Mouse (Mus musculus): ENCODE results near the gene Prkce.
"Not testable (repeated sequence)": the region's sequence is repeated elsewhere in the genome, so short reads cannot be mapped to it uniquely, and the experiment has no call there.

Gene Prkce

DNA sequence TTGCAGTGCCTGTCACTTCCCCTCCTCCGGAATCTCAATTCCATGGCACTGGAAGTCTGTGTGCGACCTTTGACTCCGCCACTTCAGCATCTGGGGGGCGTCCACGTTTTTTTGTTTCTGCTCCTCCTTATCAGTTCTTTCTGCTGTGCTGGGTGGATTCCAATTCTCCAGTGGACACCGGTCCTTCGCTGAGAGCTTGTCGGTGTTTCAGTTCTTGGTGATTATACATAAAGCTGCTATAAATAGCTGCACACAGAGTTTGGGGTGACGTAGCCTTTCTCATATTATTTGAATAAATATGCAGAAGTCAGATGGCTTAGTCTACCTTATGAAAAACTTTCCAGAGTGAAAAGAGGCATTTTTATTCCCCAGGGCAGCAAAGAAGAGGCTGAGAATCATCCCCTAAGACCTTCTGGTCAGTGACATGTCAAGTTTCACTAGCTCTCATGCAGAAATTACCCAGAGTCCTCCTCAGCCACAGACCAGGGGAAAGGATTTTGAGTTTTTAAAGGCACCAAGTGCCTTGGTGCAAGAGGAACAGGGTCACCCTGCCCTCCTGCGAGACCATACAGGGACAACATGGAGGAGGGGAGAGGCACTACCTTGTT is 299.8 kb downstream of the Prkce start:
- in situ Hi-C loops (cut with MseI, MboI) = no loop called here

DNA sequence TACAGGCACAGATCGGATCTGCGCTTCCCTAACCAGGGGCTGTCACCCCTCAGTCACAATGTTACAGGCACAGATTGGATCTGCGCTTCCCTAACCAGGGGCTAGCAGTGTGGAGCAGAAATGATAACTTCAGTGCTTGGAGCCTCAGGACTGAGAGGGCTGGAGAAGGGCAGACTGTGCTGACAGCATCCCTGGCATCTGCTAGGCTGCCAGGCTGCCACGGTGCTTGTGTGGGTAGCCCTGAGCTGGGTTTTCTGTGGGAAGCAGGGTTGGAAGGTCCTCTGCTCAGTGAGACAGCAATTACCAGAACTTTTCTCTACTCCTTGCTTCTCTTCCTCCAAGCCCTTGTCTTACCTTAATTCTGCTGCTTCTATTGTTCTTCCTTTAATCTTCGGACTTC is 300.4 kb downstream of the Prkce start:
- in situ Hi-C loops (cut with MseI, MboI) = no loop called here

DNA sequence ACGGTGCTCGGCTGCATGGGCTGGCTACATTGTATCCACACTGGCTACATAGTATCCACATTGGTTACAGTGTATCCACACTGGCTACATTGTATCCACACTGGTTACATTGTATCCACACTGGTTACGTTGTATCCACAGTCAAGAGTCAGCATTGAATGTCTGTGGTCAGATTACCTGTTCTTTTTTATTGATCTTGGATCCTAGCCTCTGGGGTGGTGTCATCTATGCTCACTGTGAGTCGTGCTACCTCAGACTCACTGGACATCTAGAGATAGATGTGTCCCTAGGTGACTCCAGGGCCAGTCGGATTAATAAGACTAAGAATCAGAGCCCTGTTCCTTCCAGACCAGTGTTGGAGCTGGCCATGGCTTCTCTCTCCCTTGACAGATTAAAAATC is 302.6 kb downstream of the Prkce start:
- in situ Hi-C loops (cut with MseI, MboI) = no loop called here

DNA sequence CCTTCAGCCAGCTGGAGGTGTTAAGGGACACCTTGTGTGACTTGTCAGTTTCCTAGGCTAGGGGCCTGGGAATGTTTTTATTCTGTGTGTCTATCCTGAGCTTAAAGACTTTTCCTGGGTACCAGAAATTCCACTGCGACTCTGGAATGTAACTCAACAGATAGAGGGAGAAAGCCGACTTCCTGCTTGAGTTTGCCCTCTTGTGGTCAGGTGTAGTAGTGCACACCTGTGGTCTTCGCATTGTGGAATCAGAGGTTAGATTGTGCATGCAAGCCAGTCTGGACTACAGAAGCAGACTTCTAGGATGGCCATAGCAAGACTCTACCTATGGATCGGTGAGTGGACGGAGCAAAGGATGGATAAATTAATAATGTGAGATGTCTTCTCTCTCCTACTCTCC is 304.1 kb downstream of the Prkce start:
- in situ Hi-C loops (cut with MseI, MboI) = no loop called here

DNA sequence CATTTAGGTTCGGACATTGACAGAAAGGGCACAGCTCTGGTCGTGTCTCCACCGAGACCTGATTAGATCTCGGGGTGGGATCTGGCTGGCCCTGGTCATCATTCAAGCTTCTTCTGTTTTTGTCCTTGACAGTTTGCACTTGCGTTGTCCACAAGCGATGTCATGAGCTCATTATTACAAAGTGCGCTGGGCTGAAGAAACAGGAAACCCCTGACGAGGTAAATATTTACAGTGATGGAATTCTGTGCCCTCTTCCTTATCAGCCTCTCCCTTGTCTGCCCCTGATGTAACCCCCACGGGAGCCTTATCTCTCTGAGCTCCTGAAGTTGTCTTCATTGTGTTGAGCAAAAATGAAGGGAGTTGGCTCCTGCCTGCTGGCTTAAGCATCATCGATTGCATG is 309.1 kb downstream of the Prkce start:
- in situ Hi-C loops (cut with MseI, MboI) = no loop called here

DNA sequence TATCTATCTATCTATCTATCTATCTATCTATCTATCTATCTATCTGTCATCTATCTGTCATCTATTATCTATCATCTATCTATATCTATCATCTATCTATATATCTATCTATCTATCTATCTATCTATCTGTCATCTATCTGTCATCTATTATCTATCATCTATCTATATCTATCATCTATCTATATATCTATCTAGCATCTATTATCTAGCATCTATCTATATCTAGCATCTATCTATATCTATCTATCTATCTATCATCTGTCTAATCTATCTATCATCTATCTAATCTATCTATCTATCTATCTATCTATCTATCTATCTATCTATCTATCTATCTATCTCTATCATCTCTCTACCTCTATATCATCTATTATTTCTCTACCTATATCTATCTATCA is 309.8 kb downstream of the Prkce start:
- in situ Hi-C loops (cut with MseI, MboI) = not testable (repeated sequence)

DNA sequence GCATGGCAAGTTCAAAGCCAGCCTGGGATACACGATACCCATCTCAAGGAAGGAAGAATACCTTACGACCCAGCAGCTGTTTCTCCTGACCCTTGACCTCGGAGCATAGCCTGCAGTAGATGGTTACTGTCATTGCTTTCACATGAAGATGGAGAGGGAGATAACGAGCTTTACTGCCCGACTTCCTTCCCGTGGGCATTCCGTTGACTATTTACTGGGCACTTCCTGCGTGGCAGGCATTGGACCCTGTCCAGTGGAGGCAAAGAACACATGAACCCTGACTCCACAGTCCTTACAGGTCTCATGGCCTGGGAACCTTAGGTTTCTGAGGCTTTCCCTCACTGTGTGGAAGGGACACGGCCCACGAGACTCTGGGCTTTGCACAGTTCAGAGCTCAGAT is 311.8 kb downstream of the Prkce start:
- in situ Hi-C loops (cut with MseI, MboI) = no loop called here

DNA sequence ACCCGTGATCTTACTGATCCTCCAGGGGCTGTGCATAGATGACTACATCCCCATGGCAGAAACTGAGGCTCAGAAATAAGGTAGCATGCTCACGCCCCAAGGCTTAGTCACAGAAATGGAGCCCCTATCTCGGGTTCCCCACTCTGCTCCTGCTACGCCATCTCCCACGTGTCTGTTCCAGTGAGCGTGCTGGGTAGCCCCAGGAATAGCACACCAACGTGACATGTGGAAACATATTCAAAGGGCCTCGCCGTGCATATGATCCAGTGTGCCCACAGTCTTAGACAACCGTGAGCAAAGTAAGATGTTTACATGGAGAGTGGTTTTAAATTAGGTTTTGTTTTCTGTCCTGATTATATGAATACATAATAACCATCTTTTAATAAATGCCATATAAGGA is 315.1 kb downstream of the Prkce start:
- in situ Hi-C loops (cut with MseI, MboI) = loop anchor here in 1 of 2 experiments (10.0 kb wide), 1 partner anchor 422 kb away; no protein-coding TSS in a partner anchor

DNA sequence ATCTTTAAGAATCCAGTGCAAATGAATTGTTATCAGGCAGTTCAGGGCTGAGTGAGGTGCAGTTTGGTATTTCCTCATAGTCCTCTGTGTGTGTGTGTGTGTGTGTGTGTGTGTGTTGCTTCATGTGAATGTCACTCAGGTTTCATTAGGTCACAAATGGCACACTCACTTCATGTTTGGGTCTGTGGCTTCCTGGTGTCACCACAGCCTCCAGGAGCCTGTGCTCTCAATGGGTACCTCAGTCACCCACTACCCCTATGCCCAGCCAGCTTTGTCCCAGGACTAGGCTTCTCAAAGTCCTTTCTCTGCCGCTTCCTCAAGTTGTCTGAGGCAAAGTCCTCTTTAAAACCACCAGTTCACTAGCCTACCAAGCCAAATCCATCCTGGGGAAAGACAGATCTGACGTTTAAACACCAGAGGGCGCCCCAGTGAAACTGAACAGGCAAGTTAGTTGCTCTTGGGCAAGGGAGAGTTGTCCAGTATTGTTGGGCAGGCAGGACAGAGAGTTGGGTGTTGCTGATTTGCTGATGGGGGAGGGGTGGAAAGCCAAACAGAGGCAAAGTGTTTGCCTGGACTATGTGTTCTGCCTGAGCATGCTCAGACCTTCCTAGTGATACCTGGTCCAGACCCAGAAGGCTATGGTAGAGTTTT is 316.6 kb downstream of the Prkce start:
- in situ Hi-C loops (cut with MseI, MboI) = loop anchor here in 1 of 2 experiments (10.0 kb wide), 1 partner anchor 421 kb away; no protein-coding TSS in a partner anchor

DNA sequence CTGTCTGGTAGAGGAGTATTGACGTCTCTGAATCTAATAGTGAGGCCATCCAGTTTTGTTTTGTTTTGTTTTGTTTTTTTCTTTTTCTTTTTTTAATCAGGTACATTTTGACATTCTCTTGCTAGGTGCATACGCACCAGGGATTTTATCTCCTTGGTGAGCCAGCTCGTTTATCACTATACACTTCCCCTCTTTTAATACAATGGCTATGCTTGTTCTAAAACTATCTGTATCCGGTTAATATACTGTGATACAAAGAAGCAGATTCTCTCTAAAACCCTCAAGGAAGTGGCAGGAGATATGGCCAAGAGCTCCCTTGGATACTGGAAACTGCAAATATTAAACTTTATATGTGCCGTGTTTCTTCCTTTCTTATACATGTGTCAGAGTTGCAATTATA is 319.1 kb downstream of the Prkce start:
- in situ Hi-C loops (cut with MseI, MboI) = loop anchor here in 1 of 2 experiments (10.0 kb wide), 1 partner anchor 418 kb away; no protein-coding TSS in a partner anchor

DNA sequence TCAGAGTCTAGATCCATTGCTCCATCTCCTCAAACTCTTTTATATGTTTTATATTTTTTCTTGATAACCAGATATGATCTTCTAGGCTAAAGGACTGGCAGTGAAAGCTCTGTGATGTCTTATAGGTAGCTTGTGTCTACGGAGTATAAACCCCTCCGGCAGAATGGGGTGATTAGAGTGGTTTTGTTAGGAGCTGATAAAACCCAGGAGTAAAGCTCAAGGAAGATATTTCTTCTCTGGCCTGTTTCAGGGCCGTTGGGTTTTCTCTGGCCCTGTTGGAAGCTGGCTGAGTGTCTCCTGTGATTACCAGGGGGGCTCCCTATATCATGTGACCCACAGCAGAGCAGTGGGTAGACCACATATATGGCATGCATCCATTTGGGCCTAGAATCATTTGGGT is 319.9 kb downstream of the Prkce start:
- in situ Hi-C loops (cut with MseI, MboI) = loop anchor here in 1 of 2 experiments (10.0 kb wide), 1 partner anchor 417 kb away; no protein-coding TSS in a partner anchor

DNA sequence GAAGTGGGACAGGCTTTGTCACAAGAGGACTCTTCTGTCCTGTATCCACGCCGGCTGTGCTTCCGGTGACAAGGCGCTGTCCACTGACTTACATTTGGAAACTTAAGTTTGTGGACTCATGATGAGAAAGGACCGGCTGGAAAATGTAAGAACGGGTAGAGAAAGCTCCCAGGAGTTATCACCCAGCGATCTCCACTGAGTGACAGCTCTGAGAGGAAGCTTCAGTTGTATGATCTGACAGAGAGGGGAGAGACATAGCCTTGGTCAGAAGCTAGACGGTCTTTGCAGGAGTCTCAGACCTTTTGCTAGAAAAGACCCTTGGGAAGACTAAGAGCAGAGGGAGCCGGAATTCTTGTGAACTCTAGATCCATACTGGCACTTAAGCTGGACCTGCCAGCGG is 322.2 kb downstream of the Prkce start:
- in situ Hi-C loops (cut with MseI, MboI) = loop anchor here (10.0 kb wide), 1 partner anchor 415 kb away; no protein-coding TSS in a partner anchor

DNA sequence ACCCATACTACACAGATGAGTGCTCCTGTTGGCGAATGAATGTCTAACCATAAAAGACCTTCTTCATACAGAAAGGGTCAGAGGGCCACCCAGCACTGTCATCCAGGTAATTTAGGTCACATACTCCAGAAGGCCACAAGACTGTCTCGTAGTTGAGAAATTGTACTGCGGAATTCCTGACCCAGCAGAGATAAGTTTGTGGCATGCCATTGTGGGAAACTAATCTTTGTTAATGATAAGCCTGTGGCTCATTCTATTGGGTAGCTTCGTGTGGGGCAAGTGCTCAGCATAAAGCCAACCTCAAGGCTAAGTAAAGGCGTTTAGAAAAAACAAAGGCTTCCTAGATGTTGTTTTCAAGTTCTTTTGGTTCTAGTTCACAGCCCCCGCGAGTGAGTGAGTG is 324.8 kb downstream of the Prkce start:
- in situ Hi-C loops (cut with MseI, MboI) = loop anchor here in 1 of 2 experiments (10.0 kb wide), 1 partner anchor 412 kb away; no protein-coding TSS in a partner anchor

DNA sequence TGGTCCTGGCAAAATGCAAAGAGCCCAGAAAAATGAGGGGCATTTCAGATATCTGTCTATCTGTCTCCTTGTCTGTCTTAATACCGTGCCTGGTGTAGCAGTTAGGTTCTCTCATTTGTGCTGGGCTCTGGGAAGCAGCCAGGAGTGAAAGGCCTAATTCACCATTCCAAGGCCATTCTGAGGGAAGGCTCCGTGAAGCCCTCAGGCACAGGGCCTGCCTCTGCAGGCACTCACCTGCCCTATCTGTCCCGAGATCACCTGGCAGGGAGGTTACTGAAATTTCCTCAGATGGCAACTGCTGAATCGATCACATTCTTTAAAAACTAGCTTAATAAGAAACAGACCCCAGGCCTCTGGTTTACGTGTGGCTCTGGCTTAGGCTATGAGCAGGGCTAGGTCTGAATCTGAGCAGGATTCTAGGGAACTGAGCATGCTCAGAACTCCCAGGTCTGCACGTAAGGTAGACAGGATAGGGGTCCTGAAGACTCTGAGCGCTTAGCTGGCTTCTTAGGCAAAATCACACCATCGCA is 326.4 kb downstream of the Prkce start:
- in situ Hi-C loops (cut with MseI, MboI) = loop anchor here in 1 of 2 experiments (10.0 kb wide), 1 partner anchor 411 kb away; no protein-coding TSS in a partner anchor

DNA sequence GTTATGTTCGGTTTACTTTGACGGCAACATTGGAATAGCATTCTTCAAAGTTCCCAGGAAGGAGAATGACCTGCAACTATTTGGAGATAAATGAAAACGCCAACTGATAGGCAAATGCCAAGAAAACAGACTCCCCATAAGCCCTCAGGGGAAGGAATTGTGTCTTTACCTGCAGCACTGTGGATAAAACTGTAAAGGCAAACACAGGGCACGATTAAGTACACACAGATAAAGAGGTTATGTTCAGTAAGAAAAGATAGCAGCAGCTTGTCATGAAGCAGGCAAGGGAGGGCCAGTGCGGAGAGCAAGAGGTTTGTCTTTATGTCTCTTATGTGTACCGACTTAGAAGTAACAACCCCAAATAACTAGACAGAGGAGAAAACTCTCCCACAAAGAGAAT is 326.9 kb downstream of the Prkce start:
- in situ Hi-C loops (cut with MseI, MboI) = loop anchor here in 1 of 2 experiments (10.0 kb wide), 1 partner anchor 410 kb away; no protein-coding TSS in a partner anchor

DNA sequence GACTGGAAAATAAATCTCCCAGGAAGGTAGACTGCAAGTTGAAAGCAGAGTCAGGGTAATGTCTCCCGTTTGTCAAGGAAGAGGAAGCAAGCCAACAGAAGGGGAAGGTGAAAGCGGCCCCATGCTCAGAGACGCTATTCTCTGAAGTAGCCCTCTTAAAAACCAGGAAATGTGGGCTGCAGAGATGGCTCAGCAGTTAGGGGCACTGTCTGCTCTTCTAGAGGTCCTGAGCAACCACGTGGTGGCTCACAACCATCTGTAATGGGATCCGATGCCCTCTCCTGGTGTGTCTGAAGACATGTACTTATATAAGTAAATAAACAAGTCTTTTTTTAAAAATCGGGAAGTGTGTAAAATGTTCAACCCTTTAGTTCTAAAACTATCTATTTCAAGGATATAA is 327.3 kb downstream of the Prkce start:
- in situ Hi-C loops (cut with MseI, MboI) = loop anchor here in 1 of 2 experiments (10.0 kb wide), 1 partner anchor 410 kb away; no protein-coding TSS in a partner anchor

DNA sequence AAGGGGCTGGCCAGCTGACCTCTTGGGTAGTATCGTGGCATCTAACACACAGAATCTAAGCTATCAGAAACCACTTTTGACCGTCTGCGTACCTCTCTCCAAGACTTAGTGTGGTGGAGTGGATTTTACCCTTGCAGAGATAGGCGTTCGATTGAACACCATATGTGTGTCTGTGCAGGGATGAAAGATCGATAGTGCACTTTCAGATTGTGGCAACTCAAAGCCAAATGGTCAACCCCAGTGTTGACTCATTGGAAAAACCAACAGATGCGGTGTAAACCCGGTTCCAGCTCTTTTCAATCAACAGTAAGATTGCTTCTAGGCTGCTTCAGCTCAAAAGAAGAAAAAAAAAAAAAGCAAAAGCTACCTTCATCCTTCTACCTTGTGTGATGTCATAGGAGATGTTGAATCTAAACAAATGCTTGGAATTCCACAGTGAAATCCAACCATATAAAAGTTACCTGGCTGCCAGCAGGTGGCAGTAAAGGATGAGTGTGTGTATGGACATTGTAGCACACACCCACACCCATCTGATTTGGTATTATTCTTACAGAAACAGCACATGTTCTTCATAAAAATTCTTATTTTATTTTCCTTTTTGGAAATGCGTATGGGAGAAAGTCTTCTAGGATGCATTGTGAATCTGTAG is 328.7 kb downstream of the Prkce start:
- in situ Hi-C loops (cut with MseI, MboI) = loop anchor here in 1 of 2 experiments (10.0 kb wide), 1 partner anchor 409 kb away; no protein-coding TSS in a partner anchor

DNA sequence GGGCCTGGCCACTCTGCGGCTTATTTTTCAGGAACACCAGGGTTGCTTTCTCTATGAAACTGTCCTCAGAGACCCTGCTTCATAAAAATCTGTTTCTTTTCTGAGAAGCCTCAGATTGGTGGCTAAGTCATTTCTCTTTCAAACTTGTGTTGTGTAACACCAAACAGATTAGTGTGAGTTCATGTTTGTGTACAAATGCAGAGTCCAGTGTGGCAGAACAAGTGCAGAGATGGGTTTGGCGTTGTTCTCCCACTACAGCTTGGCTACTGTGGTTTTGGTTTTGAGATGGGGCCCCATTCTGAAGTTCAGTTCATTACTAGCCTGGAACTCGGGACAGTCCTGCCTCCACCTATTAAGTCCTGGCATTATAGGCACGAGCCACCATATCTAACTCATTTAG is 329.7 kb downstream of the Prkce start:
- in situ Hi-C loops (cut with MseI, MboI) = loop anchor here in 1 of 2 experiments (10.0 kb wide), 1 partner anchor 407 kb away; no protein-coding TSS in a partner anchor

DNA sequence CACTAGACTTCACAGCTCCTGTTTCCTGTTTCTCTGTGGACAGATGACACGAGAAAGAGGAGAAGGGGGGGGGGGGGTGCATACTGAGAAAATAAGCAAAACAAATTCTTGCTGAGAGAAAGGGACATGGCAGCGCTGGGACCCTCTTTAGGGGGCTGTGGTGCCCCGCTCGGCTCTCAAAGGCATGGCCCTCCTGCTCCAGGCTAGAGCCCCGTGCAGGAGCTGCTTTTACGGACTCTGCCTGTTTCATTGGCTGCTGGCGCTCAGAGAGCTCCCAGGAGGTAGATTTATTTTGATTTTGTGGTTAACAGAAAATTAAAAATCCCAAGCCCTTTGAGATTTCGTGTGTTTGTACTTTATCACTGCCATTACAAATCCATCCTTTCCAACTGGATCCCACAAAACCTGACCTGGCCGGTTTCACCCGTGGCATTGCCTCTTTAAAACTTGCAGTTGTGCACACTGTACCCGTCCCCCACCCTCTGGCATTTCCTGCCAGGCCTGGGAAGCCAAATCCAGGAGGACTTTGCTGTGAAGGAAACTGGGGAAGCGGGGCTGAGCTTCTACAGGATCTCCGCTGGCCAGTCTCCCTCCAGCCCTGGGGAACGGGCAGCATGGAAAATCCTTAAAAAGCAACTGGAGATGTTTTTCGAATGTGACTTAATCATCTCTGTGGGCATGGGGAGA is 331.9 kb downstream of the Prkce start:
- in situ Hi-C loops (cut with MseI, MboI) = loop anchor here (10.0 kb wide), 2 partner anchors 315 to 405 kb away; no protein-coding TSS in a partner anchor

DNA sequence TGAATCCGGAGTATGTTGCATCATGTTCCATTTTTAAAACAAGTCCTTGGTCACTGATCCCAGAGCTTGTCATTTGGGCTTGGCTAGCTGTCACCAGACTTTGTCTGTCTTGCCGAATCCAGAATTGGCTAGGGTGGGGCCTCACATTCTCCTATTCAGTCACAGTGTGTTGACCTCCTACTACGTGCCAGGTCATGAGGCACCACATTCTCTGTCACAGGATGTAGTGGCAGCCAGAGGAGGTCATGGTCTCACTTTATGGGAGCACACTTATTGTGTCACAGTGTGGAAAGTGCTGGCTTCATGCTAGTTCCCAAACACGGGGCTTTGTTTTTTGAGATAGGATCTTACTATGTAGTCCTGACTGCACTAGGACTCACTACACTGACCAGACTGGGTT is 333.8 kb downstream of the Prkce start:
- in situ Hi-C loops (cut with MseI, MboI) = loop anchor here in 1 of 2 experiments (10.0 kb wide), 1 partner anchor 313 kb away; no protein-coding TSS in a partner anchor
